Mouse (Mus musculus) brain, embryonic 14.5 days (tissue): Measurements from ENCODE around the gene Mbd4.

Experiments
- CTCF ChIP-seq: fragments of 200-500 bp; IDR thresholded peaks from 2 replicates; pipeline ENCODE4 v1.5.1; 2012; ENCODE audit warnings: inconsistent platforms, mild to moderate bottlenecking, moderate library complexity, borderline replicate concordance; ENCODE audit not compliant: insufficient read depth, insufficient read length; ENCODE audit errors: extremely low read depth
- POLR2A ChIP-seq: fragments of 200-500 bp; IDR thresholded peaks from 2 replicates; pipeline ENCODE4 v1.6.1; 2012; ENCODE audit warnings: mild to moderate bottlenecking, inconsistent platforms, borderline replicate concordance; ENCODE audit not compliant: poor library complexity, insufficient read depth, insufficient read length, severe bottlenecking; ENCODE audit errors: extremely low read depth

DNA sequence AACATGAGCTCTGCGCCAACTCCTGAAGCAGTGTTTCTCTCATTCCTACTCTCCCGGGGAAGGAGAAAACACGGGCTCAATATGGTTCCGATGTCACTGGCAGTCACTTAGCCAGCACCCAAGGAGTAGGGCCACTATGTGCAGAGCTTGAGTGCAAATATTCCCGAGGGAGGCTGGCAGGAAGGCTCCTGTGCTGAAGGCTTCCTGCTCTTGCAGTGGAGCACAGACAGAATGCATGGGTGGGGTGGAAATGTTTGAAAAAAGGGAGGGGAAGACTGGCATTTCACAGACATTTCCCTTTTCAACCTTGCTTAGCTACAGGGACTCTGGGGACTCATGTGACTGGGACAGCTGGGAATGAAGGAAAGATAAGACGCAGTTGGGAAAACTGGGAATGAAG, 25.5 kb upstream of the Mbd4 start:
- no peak for TF ChIP-seq CTCF
- TF ChIP-seq POLR2A, result no peak
